Mouse (Mus musculus): ENCODE measurements around the gene Tle6.
A peak's percentile ranks its signal among the peaks of the same experiment; 100 is the strongest.

Tle6 gene

DNA sequence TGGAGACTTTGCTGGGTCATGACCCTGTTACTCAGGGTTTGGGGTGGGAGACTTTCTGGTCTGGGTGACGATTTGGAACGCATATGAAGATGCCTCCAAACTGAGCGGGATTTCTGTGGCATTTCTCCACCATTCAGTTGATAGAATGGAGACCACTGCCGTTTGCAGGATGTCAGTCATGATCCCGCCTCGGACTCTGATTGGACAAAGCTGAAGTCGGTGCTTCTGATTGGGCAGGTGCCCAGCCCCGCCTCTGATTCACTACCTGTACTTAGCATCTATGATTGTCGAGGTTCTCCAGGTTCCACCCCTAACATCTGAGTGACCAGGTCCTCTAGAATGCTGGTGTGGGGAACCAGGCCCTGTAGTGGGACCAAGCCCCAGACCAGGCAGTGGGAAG is 19.9 kb upstream of the Tle6 start:
- DNase-seq, result no peak

DNA sequence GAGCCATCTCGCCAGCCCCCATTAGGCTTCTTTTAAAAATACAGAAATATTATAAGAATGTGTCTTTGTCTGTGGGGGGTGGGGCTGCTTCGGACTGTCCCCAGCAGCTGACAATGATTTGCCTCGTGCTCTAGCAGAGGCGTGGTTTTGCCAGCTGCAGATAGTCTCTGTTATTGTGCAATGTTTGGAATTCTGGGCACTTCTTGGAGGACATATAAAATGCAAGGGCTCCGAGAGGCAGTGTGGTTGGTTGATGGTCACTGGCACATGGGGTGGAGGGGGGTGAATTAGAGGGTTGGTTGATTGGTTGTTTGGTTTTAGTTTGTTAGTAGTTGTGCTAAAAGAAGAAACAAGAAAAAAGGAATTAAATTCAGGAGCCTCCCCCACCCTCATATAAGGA is 19.1 kb upstream of the Tle6 start:
- no peak for DNase-seq

DNA sequence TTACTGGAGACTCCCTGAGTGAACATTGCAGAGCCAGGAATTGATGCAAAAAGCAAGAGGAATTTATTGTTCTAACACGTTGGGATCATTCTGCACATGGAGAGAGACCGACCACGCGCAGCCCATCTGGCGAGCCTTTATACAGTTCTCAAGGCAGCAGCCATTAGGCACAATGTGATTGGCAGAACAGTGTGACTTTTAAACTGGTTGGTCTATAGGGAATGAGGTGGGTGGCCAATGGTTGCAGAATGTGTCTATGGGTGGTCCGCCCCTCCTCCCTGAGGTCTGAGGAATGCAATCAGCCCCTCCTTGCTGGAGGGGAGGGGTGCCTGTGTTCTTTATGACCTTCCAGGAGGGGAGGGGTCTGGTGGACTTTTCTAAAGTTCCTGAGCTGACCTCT is 14.6 kb upstream of the Tle6 start:
- no peak for DNase-seq

DNA sequence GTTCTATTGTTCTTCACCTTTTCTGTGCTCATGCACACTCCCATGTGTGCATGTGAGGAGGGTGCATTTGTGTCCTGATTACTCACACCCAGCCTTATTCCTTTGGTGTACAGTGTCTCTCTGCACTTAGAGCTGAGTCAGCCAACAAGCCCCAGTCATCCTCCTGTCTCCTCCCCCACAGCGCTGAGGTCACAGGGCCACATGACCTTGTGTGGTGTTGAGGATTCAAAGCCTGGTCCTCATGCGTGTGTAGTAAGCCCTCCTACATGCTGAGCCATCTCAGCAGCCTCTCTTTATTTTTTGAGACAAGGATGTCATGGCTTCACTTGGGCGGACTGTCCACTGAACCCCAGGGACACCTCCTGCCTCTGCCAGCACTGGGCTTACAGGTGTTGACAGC is 11.9 kb upstream of the Tle6 start:
- DNase-seq, result no peak

DNA sequence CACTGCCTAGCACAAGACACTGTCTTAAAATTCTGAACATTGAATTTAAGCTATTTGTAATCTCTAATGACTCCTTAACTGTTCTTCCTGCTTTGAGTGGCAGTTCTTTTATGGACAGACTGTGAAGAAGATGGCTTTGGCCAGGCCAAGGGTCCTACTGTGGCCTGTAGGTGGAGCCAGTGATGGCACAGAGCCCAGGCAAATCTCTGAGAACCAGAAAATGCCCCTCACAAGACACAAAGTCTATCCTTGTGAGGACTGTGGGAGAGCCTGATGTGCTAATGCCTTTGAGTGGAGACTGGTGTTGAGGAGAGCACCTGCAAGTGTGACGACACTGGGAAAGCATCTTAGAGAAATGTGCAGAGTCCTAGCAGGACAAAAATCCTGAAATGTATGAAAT is 7.4 kb upstream of the Tle6 start:
- DNase-seq, result no peak

GRCm38 (mm10) chr10:81605974-81606751 is 5.3 kb upstream of the Tle6 start, which contains the start of gene BC025920:
TSS of gene BC025920 (plus strand) at chr10:81606270.
- peak; percentile 81 for DNase-seq

DNA sequence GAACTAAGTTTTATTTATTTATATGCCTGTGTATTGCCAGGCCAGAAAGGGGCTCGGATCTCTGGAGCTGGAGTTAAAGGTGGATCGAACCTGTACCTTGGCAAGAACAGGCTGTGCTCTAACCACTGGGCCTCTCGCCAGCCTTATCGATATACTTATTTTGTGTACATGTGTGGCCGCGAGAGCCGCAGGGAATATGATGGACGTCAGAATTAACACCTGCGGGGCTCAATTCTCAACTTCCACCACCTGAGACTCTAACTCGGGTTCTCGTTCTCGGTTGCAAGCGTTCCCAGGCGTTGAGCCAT is 4.7 kb upstream of the Tle6 start:
- no peak for DNase-seq

DNA sequence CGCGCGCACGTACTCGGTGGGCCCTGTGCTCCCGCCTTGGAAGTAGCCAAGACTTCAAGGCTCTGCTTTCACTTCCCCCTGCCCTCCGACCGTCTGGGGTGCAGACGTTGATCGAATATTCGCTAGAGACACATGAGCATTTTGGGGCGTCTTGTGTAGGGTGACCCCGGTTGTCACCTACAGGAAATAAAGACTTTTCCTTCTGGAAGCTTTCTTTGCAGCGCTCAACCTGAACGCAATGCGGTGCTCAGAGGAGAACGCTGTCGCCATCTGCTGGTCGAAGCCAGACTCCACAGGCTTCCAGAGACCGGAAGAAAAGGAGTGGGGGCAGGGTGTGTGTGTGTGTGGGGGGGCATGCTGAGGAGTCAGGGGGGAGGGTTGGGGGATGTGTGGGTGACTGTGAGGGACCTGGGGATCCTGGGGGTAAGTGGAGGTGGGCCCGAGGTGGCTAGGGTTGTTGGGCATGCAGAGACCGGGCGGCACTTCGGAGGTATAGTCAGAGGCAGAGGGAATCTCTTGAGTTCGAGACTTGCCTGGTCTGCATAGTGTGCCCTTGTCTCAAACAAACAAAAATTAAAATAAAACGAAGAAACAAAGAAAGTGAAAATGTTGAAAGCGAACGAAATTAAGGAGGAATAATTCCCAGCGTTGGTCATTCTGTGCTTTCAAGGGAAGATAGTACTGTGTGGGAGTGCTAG is 4.2 kb upstream of the Tle6 start:
- peak; percentile 90 for DNase-seq

DNA sequence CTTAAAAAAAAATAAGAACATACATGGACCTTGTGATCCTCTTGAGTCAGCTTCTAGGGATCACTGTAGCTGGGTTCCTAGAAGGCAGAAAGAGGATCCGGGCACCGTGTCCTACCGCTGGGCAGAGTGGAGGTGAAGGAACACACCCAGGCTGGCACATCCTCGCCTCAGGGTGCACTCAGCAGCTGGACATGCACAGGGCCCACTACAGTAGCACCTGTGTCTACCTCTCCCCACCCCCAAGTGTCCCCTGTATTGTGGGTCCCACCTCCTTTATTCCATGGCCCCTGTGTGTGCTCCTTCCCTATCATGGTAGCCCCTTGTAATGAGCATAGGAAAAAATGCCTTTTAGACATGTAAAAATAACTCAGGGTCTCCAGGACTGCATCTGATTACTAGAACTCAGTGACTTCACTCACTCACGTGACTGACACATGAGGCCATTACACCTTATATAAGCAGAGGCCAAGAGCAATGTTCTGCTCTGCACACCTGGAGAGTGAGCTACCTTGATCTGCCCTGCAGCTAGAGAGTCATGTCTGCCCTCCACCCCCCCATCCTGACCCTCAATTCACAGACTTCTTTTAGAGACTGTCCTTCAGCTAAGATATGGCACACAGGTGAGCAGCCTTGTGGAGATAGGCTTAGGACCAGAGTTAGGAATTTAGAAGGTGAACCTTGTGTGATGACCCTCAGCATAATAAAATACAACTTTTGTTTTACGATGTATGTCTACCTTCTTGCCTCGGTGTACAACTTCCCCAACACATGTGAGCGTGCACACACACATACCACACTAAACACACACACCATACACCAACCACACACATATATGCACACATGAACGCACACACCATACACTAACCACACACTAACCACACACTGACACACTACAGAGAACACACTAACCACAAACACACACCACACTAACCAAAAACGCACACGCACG is 3.4 kb upstream of the Tle6 start:
- DNase-seq, result no peak

DNA sequence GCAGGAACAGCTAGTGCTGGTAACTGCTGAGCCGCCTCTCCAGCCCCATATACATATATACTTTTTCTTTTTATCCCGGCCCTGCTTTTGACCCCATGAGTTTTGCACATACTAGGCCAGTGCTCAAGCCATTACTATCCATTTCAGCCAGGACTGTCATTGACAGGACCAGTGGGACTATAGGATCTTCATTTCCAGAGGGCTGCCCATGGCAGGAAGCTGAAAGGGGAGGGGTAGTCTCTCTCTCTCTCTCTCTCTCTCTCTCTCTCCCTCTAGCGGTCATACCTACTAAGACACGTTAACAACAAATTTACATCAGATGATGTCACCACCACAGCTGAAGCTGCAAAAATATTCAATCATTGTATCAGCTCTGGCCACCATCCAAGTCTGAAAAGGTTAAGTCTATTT is 1.9 kb upstream of the Tle6 start:
- DNase-seq, result peak; percentile 62

GRCm38 (mm10) chr10:81601396-81601905 is 578 bp upstream of the Tle6 start:
- no peak for DNase-seq

DNA sequence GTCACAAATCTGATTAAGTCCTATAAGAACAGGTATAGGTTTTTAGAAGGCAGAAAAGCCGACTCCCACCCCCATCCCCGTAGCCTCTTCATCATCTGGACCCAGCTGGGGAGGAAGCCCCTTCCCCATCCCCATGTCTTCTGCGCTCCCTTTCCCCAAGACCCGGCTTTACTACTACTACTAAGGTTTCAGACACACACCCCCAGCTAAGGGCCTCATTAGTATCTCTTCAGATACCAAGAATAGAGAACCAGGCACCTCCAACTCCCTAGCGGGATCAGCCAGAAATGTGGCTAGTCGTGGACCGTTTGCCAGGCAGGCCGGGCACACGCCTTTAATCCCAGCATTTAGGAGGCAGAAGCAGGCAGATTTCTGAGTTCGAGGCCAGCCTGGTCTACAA is 777 bp downstream of the Tle6 start:
- DNase-seq, result no peak

GRCm38 (mm10) chr10:81599630-81600029 is 1.2 kb downstream of the Tle6 start:
- peak; percentile 32 for DNase-seq

DNA sequence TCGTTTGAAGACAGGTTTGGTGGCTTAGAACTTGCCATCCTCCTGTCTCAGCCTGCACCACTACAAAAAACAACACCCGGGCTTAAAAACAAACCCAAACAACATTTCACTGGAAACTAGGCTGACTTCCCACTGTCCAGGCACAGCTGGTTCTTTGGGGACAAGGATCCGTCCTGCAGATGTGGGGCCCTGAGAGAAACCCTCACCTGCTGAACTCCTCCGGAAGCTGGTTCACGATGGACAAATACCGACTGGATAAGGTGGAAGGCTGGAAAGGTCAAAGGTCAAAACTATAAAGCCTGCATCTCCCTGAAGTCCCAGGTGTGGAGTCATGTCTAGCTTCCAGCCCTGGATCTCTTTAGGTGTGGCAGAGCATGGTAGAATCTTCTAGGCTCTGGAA is 2.0 kb downstream of the Tle6 start:
- no peak for DNase-seq

GRCm38 (mm10) chr10:81598342-81598741 is 2.5 kb downstream of the Tle6 start:
- no peak for DNase-seq

DNA sequence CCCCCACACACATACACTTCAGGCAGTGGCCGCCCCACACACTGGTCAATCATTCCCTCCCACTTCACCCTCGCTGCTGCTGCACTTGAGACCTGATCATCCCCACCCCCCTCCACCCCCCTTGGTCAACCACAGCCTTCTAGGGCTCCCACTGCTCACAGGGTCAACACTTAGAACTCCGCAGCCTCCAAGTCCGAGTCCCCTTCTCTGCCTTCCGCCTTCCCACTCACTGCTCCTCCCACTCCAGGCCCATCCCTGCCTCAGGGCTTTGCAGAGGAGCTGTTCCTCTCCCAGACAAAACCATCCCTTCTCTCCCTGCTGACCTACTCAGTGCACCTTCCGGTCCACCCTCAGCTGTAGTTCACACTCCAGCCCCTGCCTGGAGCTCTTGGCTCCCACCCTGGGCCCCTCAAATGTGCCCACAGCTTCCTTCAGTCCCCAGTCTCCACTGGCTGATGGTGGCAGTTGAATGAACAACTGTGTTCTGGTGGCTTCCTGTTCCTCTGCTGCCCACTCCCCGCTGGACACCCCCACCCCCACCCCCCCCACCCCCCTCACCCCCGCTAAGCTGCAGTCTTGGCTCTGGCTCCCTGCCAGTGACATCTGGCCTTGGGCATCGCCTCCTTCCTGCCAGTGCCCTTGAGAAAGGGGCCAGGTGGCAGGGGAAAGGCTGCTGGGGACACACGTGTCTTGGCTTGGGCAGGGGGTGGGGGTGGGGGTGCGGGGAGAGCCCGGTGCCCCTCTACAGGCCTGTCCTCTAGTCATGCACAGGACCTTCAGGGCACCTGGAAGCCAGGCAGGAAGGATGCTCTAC is 3.5 kb downstream of the Tle6 start:
- peak; percentile 66 for DNase-seq

DNA sequence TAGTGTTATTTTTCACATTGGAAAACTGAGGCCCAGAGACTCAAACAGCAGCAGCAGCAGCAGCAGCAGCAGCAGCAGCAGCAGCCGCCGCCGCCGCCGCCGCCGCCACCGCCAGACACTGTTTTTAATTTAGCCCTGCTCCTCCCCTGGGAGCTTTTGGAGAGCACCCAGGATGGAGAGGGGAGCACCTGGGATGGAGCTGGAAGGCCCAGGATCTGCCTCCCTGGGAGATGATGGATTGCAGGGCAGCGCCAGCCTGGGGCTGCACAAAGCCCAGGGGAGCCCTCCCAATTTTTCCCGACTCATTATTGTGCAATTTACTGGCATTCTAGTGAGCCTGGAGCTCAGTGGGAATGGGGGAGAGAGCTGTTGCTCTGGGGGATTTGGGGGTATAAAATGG is 4.3 kb downstream of the Tle6 start:
- DNase-seq, result no peak

- no peak for DNase-seq
Observed at GRCm38 (mm10) chr10:81595599-81595998, 5.3 kb downstream of the Tle6 start.

- no peak for DNase-seq
Observed at GRCm38 (mm10) chr10:81593935-81594334, 6.9 kb downstream of the Tle6 start.

DNA sequence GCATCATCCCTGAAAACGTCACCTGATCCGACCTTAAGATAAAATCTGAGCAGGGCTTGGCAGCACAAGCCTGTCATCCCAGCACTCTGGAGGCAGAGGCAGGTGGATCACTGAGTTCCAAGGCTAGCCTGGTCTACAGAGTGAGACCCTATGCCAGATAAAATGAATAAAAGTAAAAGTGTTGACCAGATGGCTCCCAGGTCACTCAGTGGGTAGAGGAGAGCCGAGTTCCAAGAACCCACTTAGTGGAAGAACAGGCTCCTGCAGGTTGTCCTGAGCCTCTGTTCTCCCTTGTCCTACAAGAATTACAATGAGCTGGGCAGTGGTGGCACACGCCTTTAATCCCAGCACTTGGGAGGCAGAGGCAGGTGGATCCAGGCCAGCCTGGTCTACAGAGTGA is 7.7 kb downstream of the Tle6 start:
- DNase-seq, result no peak

DNA sequence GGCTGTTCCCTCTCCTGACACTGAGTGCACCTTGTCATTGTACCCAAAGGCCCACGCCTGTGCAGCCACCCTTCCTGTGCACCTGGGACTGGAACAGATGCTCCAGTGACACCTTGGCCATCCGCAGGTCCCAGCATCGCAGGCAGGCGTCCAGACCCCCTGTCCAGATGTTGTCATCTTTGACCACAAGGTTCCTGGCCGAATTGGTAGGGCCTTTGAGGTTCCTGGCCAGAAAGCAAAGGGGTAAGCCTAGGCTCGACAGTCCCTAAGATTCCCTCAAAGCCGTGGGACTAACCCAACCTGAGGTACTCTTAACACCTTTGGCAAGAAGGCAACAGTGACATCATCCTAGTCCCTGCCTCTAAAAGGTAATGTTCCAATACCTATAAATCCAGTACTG is 8.2 kb downstream of the Tle6 start:
- DNase-seq, result no peak

DNA sequence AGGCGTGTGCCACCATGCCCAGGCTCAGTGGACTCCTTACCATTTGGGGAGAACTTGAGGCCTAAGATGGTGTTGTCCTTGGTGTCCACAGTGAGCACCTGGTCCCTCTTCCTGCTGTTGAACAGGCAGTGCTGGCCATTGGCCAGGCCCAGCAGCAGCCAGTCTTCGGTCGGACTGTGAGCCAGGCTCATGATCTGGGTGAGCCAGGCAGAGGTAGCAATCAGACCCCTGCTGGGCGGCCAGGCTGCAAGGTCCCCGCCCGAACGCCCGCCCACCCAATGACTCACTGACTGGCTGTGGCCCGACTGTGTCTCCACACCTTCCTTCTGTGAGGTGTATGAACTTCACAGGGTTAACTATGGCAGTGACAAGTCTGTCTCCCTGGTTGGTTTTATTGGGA is 9.0 kb downstream of the Tle6 start:
- DNase-seq, result no peak

DNA sequence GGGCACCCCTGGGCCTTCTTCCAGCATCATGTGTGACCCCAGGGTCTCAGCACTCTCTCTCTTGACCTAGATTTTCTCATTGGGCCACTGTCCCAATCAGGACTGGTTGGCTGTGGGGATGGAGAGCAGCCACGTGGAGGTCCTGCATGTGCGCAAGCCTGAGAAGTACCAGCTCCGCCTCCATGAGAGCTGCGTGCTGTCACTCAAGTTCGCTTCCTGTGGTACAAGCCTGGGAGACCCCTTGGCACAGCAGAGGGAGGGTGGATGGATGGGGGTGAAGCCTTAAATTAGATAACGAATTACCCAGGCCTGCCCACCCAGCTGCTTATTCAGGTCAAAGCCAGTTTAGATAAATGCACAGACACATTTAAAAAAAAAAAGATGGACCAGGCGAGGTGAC is 12.1 kb downstream of the Tle6 start:
- no peak for DNase-seq

All from thymus, postnatal 25 days (tissue).